Mouse (Mus musculus): ENCODE measurements around the gene Lama5. TPM values are rescaled to one million over a fixed set of nuclear protein-coding genes. Genes with fewer than 3 reads are reported as not detected.
A peak's percentile ranks its signal among the peaks of the same experiment; 100 is the strongest.

Gene Lama5
- polyA plus RNA-seq, 2 experiments, result 31.2 to 47.3 TPM

GRCm38 (mm10) chr2:180214352-180214978, 11.2 kb downstream of the Lama5 start:
- DNase-seq (ENCODE audit: low spot score), result no peak
- no peak overlapping the region for H3K27ac ChIP-seq (replicated peaks; ENCODE audit: low read depth, low read length)
- no peaks in the 10 kb centered on the region for H3K36me3 ChIP-seq (ENCODE audit: control insufficient read depth, insufficient read depth, low read length)
- no peak overlapping the region for H3K4me3 ChIP-seq (replicated peaks; ENCODE audit: low read length)
- no peak overlapping the region for H3K9ac ChIP-seq (ENCODE audit: low read depth, low read length, severe bottlenecking)
- no peaks in the 10 kb centered on the region for H3K9me3 ChIP-seq (ENCODE audit: control insufficient read depth, low read length)
- no peak for TF ChIP-seq POLR2A (IDR thresholded peaks at IDR 0.05; ENCODE audit: borderline replicate concordance, extremely low read depth, insufficient read depth, insufficient read length)
- 72% methylated on average over 4 of the region's 4 CpGs for WGBS
- no peak overlapping the region for H3K4me2 ChIP-seq (replicated peaks; ENCODE audit: low read depth, low read length, severe bottlenecking)
- H3K4me1 ChIP-seq (ENCODE audit: control insufficient read depth, insufficient read depth, low read length), result no peaks in the 10 kb centered on the region
- ATAC-seq (ENCODE audit: low FRiP score, low read depth), result no peak
- no peaks in the 10 kb centered on the region for H3K27me3 ChIP-seq (ENCODE audit: control insufficient read depth, insufficient read depth, low read length)

GRCm38 (mm10) chr2:180212255-180212654, 13.4 kb downstream of the Lama5 start:
- Histone ChIP-seq H3K27ac (replicated peaks; ENCODE audit: low read depth, low read length) (no peak overlapping the region), H3K9me3 (ENCODE audit: control insufficient read depth, low read length) (no peaks in the 10 kb centered on the region), H3K36me3 (ENCODE audit: control insufficient read depth, insufficient read depth, low read length) (no peaks in the 10 kb centered on the region), H3K27me3 (ENCODE audit: control insufficient read depth, insufficient read depth, low read length) (no peaks in the 10 kb centered on the region), H3K4me2 (replicated peaks; ENCODE audit: low read depth, low read length, severe bottlenecking) (no peak overlapping the region), H3K9ac (ENCODE audit: low read depth, low read length, severe bottlenecking) (no peak overlapping the region), H3K4me3 (replicated peaks; ENCODE audit: low read length) (no peak overlapping the region), H3K4me1 (ENCODE audit: control insufficient read depth, insufficient read depth, low read length) (no peaks in the 10 kb centered on the region)
- ATAC-seq (ENCODE audit: low FRiP score, low read depth), result no peak
- no peak for DNase-seq (ENCODE audit: low spot score)
- 89% methylated on average over 3 of the region's 3 CpGs for WGBS
- no peak for TF ChIP-seq POLR2A (IDR thresholded peaks at IDR 0.05; ENCODE audit: borderline replicate concordance, extremely low read depth, insufficient read depth, insufficient read length)

- 87% methylated on average over 1 of the region's 1 CpGs for WGBS
- ATAC-seq (ENCODE audit: low FRiP score, low read depth), result no peak
- DNase-seq (ENCODE audit: low spot score), result no peak
- H3K4me2 ChIP-seq (replicated peaks; ENCODE audit: low read depth, low read length, severe bottlenecking), result no peak overlapping the region
- H3K27me3 ChIP-seq (ENCODE audit: control insufficient read depth, insufficient read depth, low read length), result no peaks in the 10 kb centered on the region
- H3K4me1 ChIP-seq (ENCODE audit: control insufficient read depth, insufficient read depth, low read length), result no peaks in the 10 kb centered on the region
- H3K9ac ChIP-seq (ENCODE audit: low read depth, low read length, severe bottlenecking), result no peak overlapping the region
- H3K9me3 ChIP-seq (ENCODE audit: control insufficient read depth, low read length), result no peaks in the 10 kb centered on the region
- TF ChIP-seq POLR2A (IDR thresholded peaks at IDR 0.05; ENCODE audit: borderline replicate concordance, extremely low read depth, insufficient read depth, insufficient read length), result no peak
- no peak overlapping the region for H3K4me3 ChIP-seq (replicated peaks; ENCODE audit: low read length)
- H3K27ac ChIP-seq (replicated peaks; ENCODE audit: low read depth, low read length), result no peak overlapping the region
- no peaks in the 10 kb centered on the region for H3K36me3 ChIP-seq (ENCODE audit: control insufficient read depth, insufficient read depth, low read length)
These were observed 16.7 kb downstream of the Lama5 start for GRCm38 (mm10) chr2:180208976-180209375.

GRCm38 (mm10) chr2:180207840-180208239, 17.8 kb downstream of the Lama5 start:
- no peak for TF ChIP-seq POLR2A (IDR thresholded peaks at IDR 0.05; ENCODE audit: borderline replicate concordance, extremely low read depth, insufficient read depth, insufficient read length)
- Histone ChIP-seq H3K4me2 (replicated peaks; ENCODE audit: low read depth, low read length, severe bottlenecking) (no peak overlapping the region), H3K4me3 (replicated peaks; ENCODE audit: low read length) (no peak overlapping the region), H3K9me3 (ENCODE audit: control insufficient read depth, low read length) (no peaks in the 10 kb centered on the region), H3K36me3 (ENCODE audit: control insufficient read depth, insufficient read depth, low read length) (no peaks in the 10 kb centered on the region), H3K27ac (replicated peaks; ENCODE audit: low read depth, low read length) (no peak overlapping the region), H3K9ac (ENCODE audit: low read depth, low read length, severe bottlenecking) (no peak overlapping the region), H3K27me3 (ENCODE audit: control insufficient read depth, insufficient read depth, low read length) (no peaks in the 10 kb centered on the region), H3K4me1 (ENCODE audit: control insufficient read depth, insufficient read depth, low read length) (no peaks in the 10 kb centered on the region)
- WGBS, result 62% methylated on average over 7 of the region's 7 CpGs
- DNase-seq (ENCODE audit: low spot score) (peak; percentile 7), ATAC-seq (ENCODE audit: low FRiP score, low read depth) (no peak)

GRCm38 (mm10) chr2:180205956-180206280, 19.7 kb downstream of the Lama5 start:
- Histone ChIP-seq H3K9me3 (ENCODE audit: control insufficient read depth, low read length) (no peaks in the 10 kb centered on the region), H3K27me3 (ENCODE audit: control insufficient read depth, insufficient read depth, low read length) (no peaks in the 10 kb centered on the region), H3K4me3 (replicated peaks; ENCODE audit: low read length) (no peak overlapping the region), H3K4me1 (ENCODE audit: control insufficient read depth, insufficient read depth, low read length) (no peaks in the 10 kb centered on the region), H3K36me3 (ENCODE audit: control insufficient read depth, insufficient read depth, low read length) (no peaks in the 10 kb centered on the region), H3K27ac (replicated peaks; ENCODE audit: low read depth, low read length) (no peak overlapping the region), H3K4me2 (replicated peaks; ENCODE audit: low read depth, low read length, severe bottlenecking) (no peak overlapping the region), H3K9ac (ENCODE audit: low read depth, low read length, severe bottlenecking) (no peak overlapping the region)
- TF ChIP-seq POLR2A (IDR thresholded peaks at IDR 0.05; ENCODE audit: borderline replicate concordance, extremely low read depth, insufficient read depth, insufficient read length), result no peak
- 100% methylated on average over 1 of the region's 2 CpGs for WGBS
- ATAC-seq (ENCODE audit: low FRiP score, low read depth) (no peak), DNase-seq (ENCODE audit: low spot score) (no peak)
